Mouse (Mus musculus) telencephalon, adult 2 months (tissue): ENCODE measurements around the gene Acsl6.
"Not testable (repeated sequence)": the region's sequence is repeated elsewhere in the genome, so short reads cannot be mapped to it uniquely, and the experiment has no call there.

Experiments used
- DNase-seq: peaks from one replicate; pipeline ENCODE4 v3.0.0-alpha.2; 2011; ENCODE audit warnings: low read depth, low spot score

Acsl6 gene

DNA sequence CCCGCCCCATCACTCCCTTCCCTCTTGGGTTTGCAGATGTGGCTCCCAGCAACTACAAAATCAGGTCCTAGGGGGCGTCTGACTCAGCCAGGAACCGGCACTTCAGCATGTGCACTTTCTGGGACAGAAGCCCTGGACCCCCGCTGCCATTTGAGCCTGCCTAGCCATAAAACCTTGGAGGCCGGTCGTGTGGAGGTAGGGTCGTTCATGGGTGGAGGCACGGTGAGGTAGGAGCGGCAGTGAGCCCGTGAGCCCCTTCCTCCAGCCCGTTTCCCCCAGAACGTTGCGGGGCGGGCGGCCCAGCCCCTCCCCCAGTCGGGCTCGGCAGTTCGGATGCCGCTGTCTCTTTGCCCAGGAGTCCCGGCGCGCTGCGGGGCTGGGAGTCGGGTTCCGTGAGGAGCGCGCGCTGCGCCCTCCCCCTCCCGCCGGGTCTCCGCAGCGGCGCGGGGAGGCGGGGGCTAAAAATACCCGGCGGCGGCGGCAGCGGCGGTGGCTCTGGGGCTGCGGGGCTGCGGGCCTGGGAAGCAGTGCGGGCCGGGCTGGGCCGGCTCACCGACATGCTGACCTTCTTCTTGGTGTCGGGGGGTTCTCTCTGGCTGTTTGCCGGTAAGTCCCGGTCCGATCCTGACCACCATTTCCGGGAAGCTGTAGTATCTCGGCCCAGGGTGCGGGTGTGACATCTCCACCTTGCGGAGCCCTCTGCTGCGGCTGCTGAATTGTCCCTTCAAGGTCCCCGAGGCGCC lies at the start of gene Acsl6:
Gene Acsl6 (plus strand): TSS at position 71 of the 743 bp plus-strand sequence.
- no peak for DNase-seq

DNA sequence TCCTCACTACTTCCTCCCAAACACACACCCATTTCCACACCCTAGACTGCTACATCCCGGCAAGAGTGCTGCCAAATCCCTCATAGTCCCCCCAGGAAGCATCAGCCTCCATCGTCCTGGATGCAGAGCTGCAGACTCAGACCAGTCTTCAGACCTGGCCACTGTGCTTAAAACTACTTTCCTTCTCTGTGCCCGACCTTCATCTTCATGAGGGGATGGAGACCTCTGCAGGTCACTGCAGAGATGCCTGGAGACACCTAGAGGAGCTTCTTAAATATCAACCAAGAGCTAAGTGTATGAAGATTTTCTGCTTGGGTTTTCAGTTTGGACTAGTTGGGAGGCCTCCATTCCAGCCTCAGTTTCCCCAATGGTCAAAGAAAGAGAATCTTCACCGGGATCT lies 49.5 kb upstream of the Acsl6 start:
- no peak for DNase-seq

DNA sequence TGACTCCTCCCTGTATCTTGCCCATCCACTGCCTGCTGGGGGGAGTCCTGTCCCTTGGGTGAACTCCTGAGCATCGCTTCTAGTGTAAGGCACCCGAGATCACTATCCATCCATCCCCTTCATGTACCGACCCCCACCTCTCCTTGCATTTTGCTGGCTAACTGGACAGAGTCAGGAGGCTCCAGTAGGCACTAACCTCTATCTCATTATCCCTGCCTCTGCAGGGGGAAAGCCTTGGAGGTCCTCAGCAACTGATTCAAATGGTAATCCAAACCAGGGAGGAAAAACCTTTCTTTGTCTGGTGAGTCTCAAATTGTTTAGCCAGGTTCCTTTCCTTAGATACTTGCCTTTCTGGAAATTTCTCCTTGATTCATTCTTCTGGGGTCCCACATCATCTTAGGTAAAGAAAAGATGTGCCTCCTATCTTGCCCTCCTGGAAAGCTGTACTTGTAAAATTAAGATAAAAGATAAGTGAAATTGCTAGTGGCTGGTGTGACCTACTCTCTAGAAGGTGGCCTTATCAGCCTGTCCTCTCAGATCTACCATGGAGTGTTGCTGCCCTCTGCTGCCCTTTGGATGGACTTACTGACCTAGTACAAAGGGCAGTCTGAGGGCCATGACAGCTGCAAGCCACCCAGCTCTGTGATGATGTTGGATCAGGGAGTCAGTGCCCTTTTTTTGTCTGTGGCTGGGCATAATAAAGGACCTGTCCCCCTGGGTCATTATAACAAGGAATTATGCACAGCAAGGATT lies 46.8 kb upstream of the Acsl6 start:
- peak; percentile 50 for DNase-seq

DNA sequence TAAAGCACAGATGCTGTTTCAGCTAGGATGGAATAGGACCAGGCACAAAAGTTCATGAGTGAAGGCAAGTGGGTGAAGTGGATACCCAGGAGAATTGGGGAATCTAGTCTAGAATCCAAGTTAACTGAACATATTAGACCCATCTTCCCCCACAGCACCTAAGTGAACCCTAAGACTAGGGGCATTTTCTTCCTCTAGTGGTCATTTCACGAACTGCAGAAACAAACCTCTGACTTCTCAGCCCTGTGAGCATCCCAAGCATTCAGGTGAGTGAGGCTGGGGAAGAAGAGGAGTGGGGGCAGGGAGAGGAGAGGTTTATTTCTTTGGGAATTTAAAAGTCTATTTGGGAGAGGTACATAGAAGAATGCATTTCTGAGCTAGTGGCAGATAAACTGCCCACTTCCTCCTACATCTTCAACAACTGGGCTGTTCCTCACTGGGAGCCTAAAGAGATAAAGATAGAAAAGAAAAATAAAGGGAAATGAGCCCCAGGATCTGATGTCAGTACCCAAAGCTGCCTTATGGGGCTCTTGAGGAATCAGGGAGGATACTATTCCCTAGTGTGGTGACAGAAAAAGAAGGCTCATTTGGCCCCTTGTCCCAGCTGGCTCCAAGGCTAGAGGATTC lies 40.1 kb upstream of the Acsl6 start:
- no peak for DNase-seq

DNA sequence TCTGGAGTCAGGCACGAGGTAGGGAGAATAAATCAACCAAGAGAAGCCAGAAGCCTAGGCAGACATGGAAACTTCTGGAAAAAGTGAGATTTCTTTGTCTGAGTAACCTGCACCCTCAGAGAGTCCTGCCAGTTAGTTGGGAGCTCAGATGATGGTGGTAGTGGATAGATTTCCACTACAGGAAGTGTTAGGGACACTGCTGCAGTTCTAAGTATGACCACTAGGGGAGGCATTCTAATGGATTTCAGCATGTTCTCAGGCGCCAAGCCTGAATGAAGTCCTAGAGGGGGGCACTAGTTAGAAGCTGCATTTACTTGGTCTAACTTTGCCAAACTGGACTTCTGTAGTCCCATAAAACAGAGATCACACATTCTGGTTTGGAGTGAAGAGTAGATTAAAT lies 39.1 kb upstream of the Acsl6 start:
- DNase-seq: peak; percentile 33

DNA sequence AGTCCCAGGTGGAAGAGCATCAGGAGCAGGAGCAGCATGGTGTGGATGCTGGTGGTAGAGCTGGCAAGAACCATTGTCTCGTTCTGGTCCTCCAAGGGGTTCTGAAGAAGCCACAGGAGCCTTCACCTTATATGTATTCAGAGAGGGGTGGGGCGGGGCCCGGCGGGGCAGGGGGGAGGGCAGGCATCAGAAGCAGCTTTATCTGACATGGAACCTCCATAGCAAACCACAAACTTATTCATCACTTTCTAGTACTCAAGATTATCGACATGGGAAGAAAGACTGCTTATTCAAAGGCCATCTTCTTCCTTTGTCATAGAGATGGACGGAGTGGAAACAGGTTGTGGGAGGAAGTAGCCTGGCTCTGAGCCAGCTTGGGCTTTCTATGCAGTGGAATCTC lies 36.4 kb upstream of the Acsl6 start, which contains the start of gene Il3:
Gene Il3 (minus strand): TSS at position 101 of the 400 bp plus-strand sequence.
- no peak for DNase-seq

DNA sequence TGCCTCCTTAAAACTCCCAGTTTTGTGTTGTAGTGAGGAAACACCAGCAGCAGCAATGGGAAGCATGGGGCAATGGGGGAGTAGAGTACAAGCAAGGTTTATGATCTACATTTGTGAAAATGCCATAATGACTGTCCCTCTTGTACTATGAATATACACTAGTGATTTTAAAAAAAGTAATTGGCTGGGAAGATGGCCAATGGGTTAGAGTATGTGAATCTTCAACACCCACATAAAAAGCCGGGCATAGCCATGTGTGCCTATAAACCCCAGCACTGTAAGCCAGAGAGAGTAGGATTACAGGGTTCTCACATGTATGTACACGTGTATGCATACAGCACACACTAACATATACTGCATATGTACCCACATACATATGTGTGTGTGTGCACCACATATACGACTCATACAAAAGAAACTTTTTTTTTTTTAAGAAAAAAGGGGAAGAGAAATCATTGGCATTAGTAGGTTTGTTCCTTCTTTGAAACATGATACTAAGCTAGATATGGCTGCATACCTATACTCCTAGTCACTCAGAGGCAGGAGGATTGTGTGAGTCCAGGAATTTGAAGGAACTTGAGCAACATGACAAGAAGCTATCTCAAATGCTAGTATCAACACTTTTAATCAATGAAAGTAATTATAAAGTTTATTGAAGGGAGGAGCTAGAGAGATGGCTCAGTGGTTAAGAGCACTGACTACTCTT lies 34.3 kb upstream of the Acsl6 start:
- peak; percentile 47 for DNase-seq

DNA sequence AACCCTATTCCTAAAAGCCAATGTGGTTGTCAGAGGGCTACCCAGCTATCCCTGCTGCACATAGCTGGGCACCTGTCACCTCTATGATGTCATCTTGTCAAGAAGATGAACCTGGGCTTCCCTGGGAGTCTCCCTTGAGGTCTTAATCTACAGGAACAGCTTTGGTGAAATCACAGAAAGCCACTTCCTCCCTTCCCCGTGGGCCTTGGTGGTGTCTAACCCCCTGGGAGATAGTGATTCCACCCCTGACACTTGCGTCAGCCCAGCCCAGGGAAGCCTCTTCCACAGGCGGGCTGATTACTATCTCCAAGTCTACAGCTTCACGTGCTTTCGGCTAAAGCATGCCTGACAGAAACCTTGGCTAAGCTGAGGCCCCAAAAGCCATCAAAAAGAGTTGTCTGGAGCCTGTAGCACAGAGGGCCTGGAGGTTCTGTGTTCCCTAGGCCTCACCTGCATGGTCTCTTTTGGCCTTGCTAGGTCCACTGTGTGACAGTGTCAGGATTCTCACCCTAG lies 32.1 kb upstream of the Acsl6 start:
- no peak for DNase-seq

DNA sequence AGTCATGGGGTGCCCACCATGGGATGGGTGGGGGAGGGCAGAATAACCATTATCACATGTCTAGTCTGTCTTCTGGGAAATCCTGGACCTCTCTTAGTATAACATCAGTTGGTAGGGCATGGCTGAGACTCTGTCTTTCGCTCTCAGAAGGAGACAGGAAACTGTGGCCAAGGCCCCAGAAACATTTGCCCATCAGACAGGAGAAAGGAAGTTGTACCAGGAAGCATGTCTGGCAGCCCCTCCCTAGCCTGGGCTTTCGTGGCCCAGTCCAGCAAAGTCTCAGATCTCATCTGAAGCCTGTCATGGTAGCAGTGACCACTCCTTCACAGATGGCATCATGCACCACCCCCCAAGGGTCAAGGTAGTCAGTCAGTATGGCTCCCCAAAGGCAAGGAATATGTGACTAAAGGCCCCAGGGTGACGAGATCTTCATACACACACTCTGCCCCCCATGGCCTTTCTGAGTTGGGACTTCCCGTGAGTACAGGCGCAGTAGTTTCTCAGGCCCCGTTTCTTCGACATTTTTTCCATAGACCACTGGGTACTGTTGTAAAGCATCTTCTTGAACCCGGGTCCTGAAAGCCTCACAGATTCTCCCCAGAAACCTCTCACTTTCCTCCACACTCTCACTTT lies 15.7 kb upstream of the Acsl6 start:
- no peak for DNase-seq

DNA sequence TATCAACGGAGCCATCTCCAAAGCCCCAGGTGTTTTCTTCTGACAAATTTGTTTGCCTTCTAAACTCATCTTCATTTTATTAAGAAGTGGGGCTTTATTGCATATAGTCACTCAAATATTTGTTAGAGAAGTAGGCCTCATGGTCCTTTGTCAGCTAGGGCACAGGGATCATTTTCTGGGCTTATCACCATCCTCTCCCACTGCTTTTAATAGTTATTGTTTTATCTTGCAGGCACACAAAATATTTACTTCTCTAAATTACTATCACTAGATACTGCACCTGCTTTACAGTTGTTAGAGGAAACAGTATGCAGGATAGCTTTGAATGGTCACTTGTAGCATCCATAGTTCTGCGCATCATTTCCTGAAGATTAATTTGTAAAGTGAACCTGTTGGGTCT lies 11.4 kb upstream of the Acsl6 start:
- no peak for DNase-seq

DNA sequence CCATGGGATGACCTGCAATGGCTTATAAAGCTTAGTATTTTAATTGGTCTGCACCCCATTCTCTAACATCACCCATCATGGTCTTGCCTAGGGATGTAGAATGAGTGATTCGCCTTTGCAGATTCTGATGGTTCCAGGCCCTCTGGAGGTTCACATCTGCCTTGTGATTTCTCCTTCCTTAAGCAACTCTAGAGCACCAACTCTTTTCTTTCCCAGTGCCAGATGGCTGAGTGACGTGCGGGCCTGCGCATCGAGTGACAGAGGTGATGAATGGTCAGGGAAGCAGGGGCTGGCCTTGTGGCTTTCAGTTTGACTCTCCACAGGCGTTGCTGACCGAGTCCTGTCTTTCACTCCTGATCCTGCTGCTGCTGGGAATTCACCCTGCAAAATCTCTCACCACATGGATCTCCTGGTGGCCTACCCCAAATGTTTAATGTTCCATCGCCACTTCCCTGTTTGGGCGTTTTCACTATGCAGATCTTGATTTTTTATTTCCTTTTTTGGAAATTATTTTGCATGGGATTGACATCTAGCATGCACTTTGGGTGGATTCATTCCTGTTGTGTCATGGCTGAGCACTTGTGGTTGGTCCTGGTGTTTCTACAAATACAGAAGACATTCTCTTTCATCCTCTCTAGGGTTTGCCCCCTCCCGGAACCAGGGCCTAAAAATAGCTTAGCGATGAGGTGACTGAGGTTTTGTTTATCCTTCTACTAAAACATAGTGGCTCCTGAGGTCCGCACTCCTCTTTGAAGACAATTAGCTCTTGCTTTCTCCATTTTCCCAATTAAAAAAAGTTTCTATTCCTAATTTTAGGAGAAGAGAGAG lies 9.4 kb upstream of the Acsl6 start:
- no peak for DNase-seq

DNA sequence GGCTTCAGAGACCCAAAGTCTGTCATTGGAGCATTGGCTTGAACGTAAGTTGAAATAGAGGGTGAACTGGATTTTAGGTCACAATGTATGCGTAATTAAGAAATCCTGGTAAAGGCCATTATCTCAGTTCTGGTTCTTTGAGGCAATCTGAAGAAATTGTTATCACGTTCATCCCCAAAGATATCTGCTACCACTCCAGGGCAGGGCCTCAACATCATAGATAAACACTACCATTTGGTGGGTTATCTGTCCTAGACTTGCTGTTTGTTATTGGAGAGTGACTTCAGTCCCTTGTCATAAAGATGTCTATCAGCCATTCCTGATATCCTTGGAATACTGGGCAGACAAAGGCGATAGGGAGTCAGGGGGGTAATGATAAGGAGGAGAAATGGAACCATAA lies 7.6 kb upstream of the Acsl6 start:
- no peak for DNase-seq

DNA sequence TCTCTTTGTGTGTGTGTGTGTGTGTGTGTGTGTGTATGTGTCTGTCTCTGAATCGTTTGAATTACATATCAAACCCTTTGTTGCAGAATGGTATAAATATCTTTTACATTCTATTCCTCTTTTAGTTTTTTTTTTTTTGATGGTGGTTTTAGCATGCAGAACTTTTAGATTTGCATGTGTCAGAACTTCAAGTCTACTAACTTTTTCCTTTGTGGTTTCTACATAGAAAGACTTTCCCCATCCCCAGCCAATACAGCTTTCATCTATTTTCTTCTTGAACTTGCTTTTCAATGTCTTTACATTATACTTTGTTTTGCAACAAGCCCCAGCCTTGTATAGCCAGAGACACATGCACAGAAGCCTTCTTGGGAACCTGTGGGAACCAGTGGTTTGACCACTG lies 6.9 kb upstream of the Acsl6 start:
- DNase-seq: no peak

DNA sequence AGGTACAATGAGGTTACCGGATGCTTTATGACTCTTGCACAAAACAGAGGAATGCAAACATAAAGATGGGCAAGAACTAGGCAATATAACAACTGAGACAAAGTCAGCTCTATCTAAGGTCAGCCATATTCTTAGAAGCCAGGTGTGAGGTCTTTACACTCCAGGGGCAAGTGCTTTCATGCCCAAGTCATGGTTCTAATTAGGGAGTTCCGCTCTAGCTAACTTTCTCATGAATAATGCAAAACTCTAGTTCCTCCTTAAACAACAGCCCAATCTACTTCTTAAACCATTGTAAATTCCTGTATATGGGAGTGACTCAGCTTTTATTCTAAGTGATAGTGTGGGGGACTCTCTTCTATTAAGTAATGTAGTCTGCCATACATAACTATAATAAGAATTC lies 6.1 kb upstream of the Acsl6 start:
- DNase-seq: not testable (repeated sequence)

DNA sequence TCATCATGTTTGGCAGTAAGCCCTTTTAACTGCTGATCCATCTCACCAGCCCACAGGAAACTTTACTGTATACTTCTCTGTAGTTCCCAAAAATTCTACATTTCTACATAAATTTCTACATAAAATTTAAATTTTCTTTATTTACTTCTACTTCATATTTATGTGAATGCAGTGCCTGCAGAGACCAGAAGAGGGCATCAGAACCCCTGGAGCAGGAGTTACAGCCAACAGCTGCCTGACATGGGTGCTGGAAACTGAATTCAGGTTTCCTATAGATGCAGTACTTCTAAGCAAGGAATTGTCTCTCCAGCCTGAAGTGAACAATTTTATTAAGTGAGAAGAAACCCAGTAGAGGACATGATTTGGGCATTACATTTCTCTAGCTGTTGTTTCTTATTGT lies 4.8 kb upstream of the Acsl6 start:
- no peak for DNase-seq

DNA sequence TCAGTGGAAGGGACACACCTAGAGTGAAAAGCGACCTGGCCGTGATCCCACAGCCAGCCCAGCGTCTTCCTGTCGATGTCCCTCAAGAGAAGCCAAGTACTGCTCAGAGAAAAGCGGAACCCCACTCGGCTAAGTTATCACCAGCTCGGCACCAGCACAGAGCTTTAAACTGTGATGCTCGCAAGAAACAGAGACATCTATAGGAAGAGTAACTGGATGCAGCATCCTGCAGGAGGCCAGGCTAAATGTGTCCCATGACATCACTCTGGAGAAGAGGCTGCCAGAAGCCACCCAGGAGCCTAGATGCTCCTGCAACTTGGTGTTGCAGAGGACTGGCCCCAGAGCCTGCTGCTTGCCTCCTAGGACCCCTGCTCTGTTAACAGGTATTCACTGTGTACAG lies 1.6 kb upstream of the Acsl6 start:
- DNase-seq: peak; percentile 64

DNA sequence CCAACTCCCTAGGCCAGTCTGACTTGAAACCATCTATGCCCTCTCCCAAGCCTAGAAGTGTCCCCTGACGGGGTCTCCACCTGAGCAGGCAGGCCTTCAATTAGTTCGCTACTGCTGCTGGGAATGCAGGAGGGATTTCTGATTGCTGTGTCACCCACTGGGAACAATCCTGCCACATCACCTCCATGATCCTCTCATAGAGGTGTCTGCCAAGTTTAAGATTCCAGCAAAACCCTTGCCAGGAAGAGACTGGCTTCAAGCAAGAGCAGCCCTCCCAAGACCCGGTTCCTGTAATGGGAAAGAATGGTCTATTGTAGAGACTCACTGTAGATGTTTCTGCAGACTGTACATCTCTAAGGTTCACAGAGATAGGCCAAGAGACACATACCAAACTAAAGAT lies 992 bp upstream of the Acsl6 start:
- no peak for DNase-seq

DNA sequence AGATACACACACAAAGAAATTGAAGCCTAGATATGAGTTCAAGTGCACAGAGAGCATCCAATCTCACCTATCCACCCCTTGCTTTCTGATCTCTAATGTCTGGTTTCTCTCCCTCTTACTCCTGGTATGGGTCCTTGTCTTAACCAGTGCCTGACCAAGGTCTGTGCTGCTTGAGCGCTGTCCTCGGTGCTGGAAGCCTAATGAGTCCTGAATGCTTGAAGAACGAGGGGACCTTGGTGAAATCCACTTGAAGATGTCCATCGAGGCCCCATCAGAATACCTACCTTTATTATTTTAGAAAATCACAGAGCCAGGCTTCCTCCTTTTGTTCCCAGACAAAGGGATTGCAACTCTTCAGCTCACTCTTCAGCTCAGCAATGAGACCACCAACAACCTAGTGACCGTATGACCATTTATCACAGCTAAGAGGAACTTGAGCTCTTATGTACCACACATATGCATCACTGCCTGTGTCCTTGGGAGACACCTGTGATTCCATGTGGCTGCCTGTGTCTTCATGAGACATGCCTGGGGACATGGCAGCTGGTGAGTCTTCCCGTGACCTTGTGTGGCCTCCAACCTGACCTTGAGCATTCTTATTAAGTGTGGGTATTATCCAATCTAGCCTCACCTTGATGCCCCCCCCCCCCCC lies 396 bp upstream of the Acsl6 start:
- DNase-seq: no peak

DNA sequence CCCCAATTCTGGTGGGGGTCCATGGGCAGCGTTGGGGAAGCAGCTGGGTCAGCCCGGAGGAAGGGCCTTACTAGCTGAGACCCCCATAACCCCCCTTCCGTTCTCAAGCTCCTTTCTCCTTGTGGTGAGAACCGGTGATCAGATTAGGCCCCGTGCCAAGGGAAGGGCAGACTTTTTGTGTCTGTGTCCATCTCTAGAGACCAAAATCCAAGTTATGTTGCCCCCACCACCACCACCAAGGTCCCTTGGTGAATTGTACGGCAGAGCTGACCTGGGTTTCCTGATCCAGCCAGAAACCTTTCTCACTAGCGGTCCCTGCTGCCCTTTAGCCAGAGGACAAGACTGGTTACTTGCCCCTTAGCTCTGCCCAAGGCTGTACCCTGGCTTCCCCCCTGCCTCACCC lies 874 bp downstream of the Acsl6 start:
- no peak for DNase-seq

DNA sequence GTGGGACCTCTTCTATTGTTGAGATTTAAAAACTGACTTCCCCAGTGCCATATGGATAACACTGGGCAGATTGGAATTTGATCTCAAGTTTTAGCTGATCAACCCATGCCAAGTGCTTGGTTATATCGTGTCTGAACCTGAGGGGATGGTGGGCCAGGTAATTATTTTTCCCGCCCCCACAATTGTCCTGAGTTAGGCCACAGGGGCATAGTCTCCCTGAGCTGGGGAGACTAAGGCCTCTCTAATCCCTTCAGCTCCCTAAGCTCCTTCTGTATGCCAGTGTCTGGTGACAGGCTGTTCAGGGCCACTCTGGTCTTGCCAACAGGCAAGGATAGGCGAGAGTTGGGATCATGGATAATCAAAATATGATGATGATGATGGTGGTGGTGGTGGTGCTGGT lies 1.7 kb downstream of the Acsl6 start:
- DNase-seq: no peak
